Mouse (Mus musculus) B cell, adult 62 days (primary cell): ENCODE measurements around the gene Hist1h2ao. TPM values are rescaled to one million over a fixed set of nuclear protein-coding genes. Genes with fewer than 3 reads are reported as not detected.

ENCODE experiments used
- total RNA-seq: library from RNA; stranded (reverse); gene quantifications from 4 replicates; pipeline ENCODE4 v1.2.4, GENCODE M21; 2023

The Hist1h2ao gene
- 204 to 263 TPM (median 252 TPM) in 4 replicates for total RNA-seq

GRCm38 (mm10) chr13:21810073-21810472 is at the start of gene Hist1h2ao, which contains the start of gene Hist1h2bq:
Gene Hist1h2ao (plus strand): TSS chr13:21810465.
Gene Hist1h2bq (minus strand): TSS chr13:21810197.

GRCm38 (mm10) chr13:21779767-21780731 is 30.2 kb upstream of the Hist1h2ao start, which contains the start of gene Hist1h1b:
Gene Hist1h1b (minus strand): TSS chr13:21780625.

GRCm38 (mm10) chr13:21783255-21783617 is 27.0 kb upstream of the Hist1h2ao start, which contains the start of gene Hist1h3i:
Gene Hist1h3i (minus strand): TSS chr13:21783370.

GRCm38 (mm10) chr13:21786899-21787629 is 23.2 kb upstream of the Hist1h2ao start, which contains the start of the genes Hist1h2an and Hist1h2bp:
Gene Hist1h2an (minus strand): TSS chr13:21787218.
Gene Hist1h2bp (plus strand): TSS chr13:21787461.

GRCm38 (mm10) chr13:21811539-21811938 is 1.3 kb downstream of the Hist1h2ao start, which contains the start of gene Hist1h4m:
Gene Hist1h4m (plus strand): TSS chr13:21811746.

GRCm38 (mm10) chr13:21831418-21832394 is 21.4 kb downstream of the Hist1h2ao start, which contains the start of gene Hist1h4n:
Gene Hist1h4n (minus strand): TSS chr13:21832196.

GRCm38 (mm10) chr13:21833461-21833860 is 23.2 kb downstream of the Hist1h2ao start, which contains the start of the genes Hist1h2ap and Hist1h2br:
Gene Hist1h2ap (minus strand): TSS chr13:21833507.
Gene Hist1h2br (plus strand): TSS chr13:21833743.

Other genes with a start within 250 kb of the Hist1h2ao start
- not detected in 4 replicates for gene Olfr1364, start 228.7 kb upstream of the Hist1h2ao start, total RNA-seq
- gene Olfr1362, start 196.4 kb upstream of the Hist1h2ao start, total RNA-seq = not detected in 4 replicates
- not detected in 4 replicates for gene Olfr11, start 167.9 kb upstream of the Hist1h2ao start, total RNA-seq
- not detected in 4 replicates for gene Olfr1361, start 147.1 kb upstream of the Hist1h2ao start, total RNA-seq
- not detected in 4 replicates for gene Olfr1360, start 133.1 kb upstream of the Hist1h2ao start, total RNA-seq
- not detected in 4 replicates for gene Olfr1359, start 112.4 kb upstream of the Hist1h2ao start, total RNA-seq
- 60.5 to 95.6 TPM (median 91.5 TPM) in 4 replicates for gene Hist1h2bl, start 94.3 kb upstream of the Hist1h2ao start, total RNA-seq
- gene Hist1h2ai, start 94.0 kb upstream of the Hist1h2ao start, total RNA-seq = 86.2 to 128 TPM (median 105 TPM) in 4 replicates
- gene Hist1h3h, start 92.8 kb upstream of the Hist1h2ao start, total RNA-seq = 124 to 146 TPM (median 132 TPM) in 4 replicates
- 7.8 to 14.0 TPM (median 11.2 TPM) in 4 replicates for gene Hist1h2bm, start 88.4 kb upstream of the Hist1h2ao start, total RNA-seq
- gene Hist1h4j, start 75.4 kb upstream of the Hist1h2ao start, total RNA-seq = 13.5 to 16.8 TPM (median 15.9 TPM) in 4 replicates
- 235 to 385 TPM (median 353 TPM) in 4 replicates for gene Hist1h4k, start 60.0 kb upstream of the Hist1h2ao start, total RNA-seq
- gene Hist1h2ak, start 56.6 kb upstream of the Hist1h2ao start, total RNA-seq = 33.5 to 52.3 TPM (median 43.6 TPM) in 4 replicates
- 76.0 to 118 TPM (median 87.0 TPM) in 4 replicates for gene Hist1h2bn, start 56.3 kb upstream of the Hist1h2ao start, total RNA-seq
- gene Hist1h1b, start 29.8 kb upstream of the Hist1h2ao start, total RNA-seq = 55.1 to 70.5 TPM (median 62.8 TPM) in 4 replicates
- gene Hist1h3i, start 27.1 kb upstream of the Hist1h2ao start, total RNA-seq = 183 to 227 TPM (median 189 TPM) in 4 replicates
- gene Hist1h2an, start 23.2 kb upstream of the Hist1h2ao start, total RNA-seq = 30.2 to 44.7 TPM (median 33.5 TPM) in 4 replicates
- 32.1 to 51.1 TPM (median 41.4 TPM) in 4 replicates for gene Hist1h2bp, start 23.0 kb upstream of the Hist1h2ao start, total RNA-seq
- gene Hist1h2bq, start 268 bp upstream of the Hist1h2ao start, total RNA-seq = 160 to 195 TPM (median 178 TPM) in 4 replicates
- gene Hist1h4m, start 1.3 kb downstream of the Hist1h2ao start, total RNA-seq = 296 to 419 TPM (median 357 TPM) in 4 replicates
- gene Hist1h4n, start 21.7 kb downstream of the Hist1h2ao start, total RNA-seq = 56.0 to 117 TPM (median 97.2 TPM) in 4 replicates
- gene Hist1h2ap, start 23.0 kb downstream of the Hist1h2ao start, total RNA-seq = 44.1 to 82.7 TPM (median 54.3 TPM) in 4 replicates
- gene Hist1h2br, start 23.3 kb downstream of the Hist1h2ao start, total RNA-seq = 158 to 191 TPM (median 175 TPM) in 4 replicates
- 3.0 to 4.9 TPM (median 3.4 TPM) in 4 replicates for gene Zfp184, start 134.6 kb downstream of the Hist1h2ao start, total RNA-seq
- not detected in 4 replicates for gene Pom121l2, start 170.7 kb downstream of the Hist1h2ao start, total RNA-seq
- 0.46 to 0.83 TPM (median 0.70 TPM) in 3 of 4 replicates, not detected in the other for gene Prss16, start 199.3 kb downstream of the Hist1h2ao start, total RNA-seq
- 15.9 to 84.2 TPM (median 37.8 TPM) in 4 replicates for gene Hist1h2ah, start 225.1 kb downstream of the Hist1h2ao start, total RNA-seq
- 28.7 to 55.1 TPM (median 42.1 TPM) in 4 replicates for gene Hist1h2bk, start 225.4 kb downstream of the Hist1h2ao start, total RNA-seq
- 97.8 to 119 TPM (median 108 TPM) in 4 replicates for gene Hist1h4i, start 230.9 kb downstream of the Hist1h2ao start, total RNA-seq
- 63.9 to 101 TPM (median 83.8 TPM) in 4 replicates for gene Hist1h2ag, start 232.5 kb downstream of the Hist1h2ao start, total RNA-seq
- 47.6 to 80.0 TPM (median 65.2 TPM) in 4 replicates for gene Hist1h2bj, start 232.7 kb downstream of the Hist1h2ao start, total RNA-seq